Mouse (Mus musculus): ENCODE results near the gene D6Ertd527e.

GRCm38 (mm10) chr6:87115981-87116380 lies 11.4 kb downstream of the D6Ertd527e start:
- TF ChIP-seq CTCF (IDR thresholded peaks at IDR 0.05; ENCODE audit: low read depth) (no peak), EP300 (optimal IDR thresholded peaks at IDR 0.05) (no peak)
